Mouse (Mus musculus): ENCODE results near the gene Vamp9.

DNA sequence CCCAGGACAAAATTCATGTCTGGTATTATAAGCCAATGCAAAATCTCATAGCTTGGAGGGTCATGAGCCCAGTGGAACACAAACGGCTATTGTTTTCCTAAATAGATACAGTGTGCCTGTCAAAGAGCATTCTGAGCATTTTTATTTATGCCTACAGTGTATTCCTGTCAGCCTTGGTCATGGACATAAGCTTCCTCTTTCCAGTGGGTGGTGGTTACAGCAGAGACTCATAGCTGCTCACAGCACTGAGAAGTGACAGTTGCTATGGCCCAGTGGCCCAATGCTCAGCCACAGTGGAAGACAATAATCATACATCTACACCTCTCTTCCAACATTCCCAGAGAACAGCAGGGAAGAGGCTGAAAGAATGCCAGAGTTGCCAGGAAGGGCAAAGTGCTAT lies 18.9 kb upstream of the Vamp9 start:
- TF ChIP-seq CTCF (IDR thresholded peaks at IDR 0.05; ENCODE audit: insufficient read depth, low read depth, low read length) (no peak), POLR2A (IDR thresholded peaks at IDR 0.05; ENCODE audit: insufficient read depth, low read depth, low read length) (no peak)
